Mouse (Mus musculus): ENCODE measurements around the gene Lrrc51.

GRCm38 (mm10) chr7:101886274-101886673 lies 47.4 kb downstream of the Lrrc51 start:
- TF ChIP-seq MAZ (IDR thresholded peaks at IDR 0.05; ENCODE audit: low read depth, low read length) (no peak), TBP (IDR thresholded peaks at IDR 0.05; ENCODE audit: low read depth, low read length) (no peak), GATA1 (IDR thresholded peaks at IDR 0.05; ENCODE audit: low read depth, low read length) (no peak)
